Mouse (Mus musculus) cerebellum, adult 8-10 months (tissue): ENCODE data around the gene Cdk2.

Experiments
- DNase-seq: peaks from one replicate; pipeline ENCODE4 v3.0.0; 2022

Gene Cdk2

GRCm38 (mm10) chr10:128653866-128654265, 51.0 kb downstream of the Cdk2 start:
- DNase-seq: no peak
